Mouse (Mus musculus): Measurements from ENCODE around the gene Sbf1. TPM values are rescaled to one million over a fixed set of nuclear protein-coding genes. Genes with fewer than 3 reads are reported as not detected.

Sbf1 gene
- total and polyA plus RNA-seq, 3 experiments = 22.6 to 79.1 (median 69.3) TPM

DNA sequence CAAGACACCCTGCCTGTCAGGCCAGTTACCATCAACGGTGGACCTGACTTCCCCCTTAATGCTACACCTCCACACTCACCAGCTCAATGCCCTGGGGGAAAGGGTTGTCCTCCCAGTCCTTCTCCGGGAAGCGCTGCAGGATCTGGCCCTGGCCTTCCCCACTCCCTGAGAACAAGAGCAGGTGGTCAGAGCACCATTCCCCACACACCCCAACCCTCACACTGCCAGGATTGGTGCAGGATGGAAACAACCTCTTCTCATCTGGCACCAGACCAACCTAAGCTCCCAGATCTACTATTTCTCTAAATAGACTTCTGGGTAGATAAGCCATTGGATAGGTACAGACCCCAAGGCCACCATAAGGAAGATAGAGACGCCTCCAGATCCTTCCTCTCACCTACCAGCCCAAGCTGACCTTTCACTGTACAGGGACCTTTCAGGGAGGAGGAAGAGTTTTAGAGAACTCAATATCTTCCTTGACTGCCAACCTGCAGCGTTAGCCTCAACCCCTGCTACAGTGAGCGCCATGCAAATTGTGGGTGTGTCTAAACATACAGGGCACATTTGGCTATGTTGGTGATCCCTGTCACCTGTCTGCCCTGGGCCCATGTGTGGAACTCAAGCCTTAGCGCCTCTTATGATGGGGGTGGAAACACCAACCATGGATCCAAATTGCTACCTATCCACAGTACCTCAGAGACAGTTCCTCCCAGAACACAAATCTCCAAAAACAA is 6.5 kb downstream of the Sbf1 start:
- Histone ChIP-seq H3K27ac (ENCODE audit: insufficient read depth, low read depth) (no peak overlapping the region), H3K9me3 (replicated peaks; ENCODE audit: low read length) (no peaks in the 10 kb centered on the region), H3K79me2 (replicated peaks; ENCODE audit: control insufficient read depth, extremely low read depth, insufficient read depth, poor library complexity, severe bottlenecking) (peaks cover 11% of the 10 kb centered on the region), H3K9ac (ENCODE audit: insufficient read depth, low read depth) (no peak overlapping the region), H3K36me3 (replicated peaks in 1 of 2; ENCODE audit: control insufficient read depth in 1 of 2, insufficient read depth in 1 of 2, low read length in 1 of 2) (peaks cover 35 to 56% of the 10 kb centered on the region in 2 experiments), H3K27me3 (replicated peaks) (no peaks in the 10 kb centered on the region), H3K4me2 (ENCODE audit: insufficient read depth, low read depth, poor library complexity, severe bottlenecking) (no peak overlapping the region), H3K4me1 (ENCODE audit: control insufficient read depth in 1 of 2, insufficient read depth in 2 of 2) (peaks cover 33 to 65% of the 10 kb centered on the region in 2 experiments), H3K4me3 (replicated peaks in 1 of 3; ENCODE audit: low read depth in 2 of 3, low read length in 2 of 3, poor library complexity in 1 of 3) (no peak overlapping the region)
- in situ Hi-C loops (cut with MboI; ENCODE audit: low pct_ligation_motif_present, low pct_unique_long_range_greater_than_20kb, low sequenced_read_pairs) (no loop called here), dilution Hi-C loops (cut with MboI; ENCODE audit: extremely low pct_ligation_motif_present, extremely low pct_unique_long_range_greater_than_20kb, low sequenced_read_pairs) (no loop called here)
- TF ChIP-seq UBTF (IDR thresholded peaks at IDR 0.05; ENCODE audit: low read depth, low read length) (no peak), TCF12 (IDR thresholded peaks at IDR 0.05; ENCODE audit: low read depth, low read length) (no peak), ZNF384 (IDR thresholded peaks at IDR 0.05; ENCODE audit: low read depth, low read length) (no peak), CTCF (conservative IDR thresholded peaks at IDR 0.05 in 1 of 2, IDR thresholded peaks at IDR 0.05 in 1 of 2; ENCODE audit: low read depth in 2 of 2, low read length in 2 of 2) (no peak), MAFK (IDR thresholded peaks at IDR 0.05; ENCODE audit: insufficient replicate concordance, low read length) (no peak), PAX5 (IDR thresholded peaks at IDR 0.05; ENCODE audit: low read length) (no peak)
- peak; percentile 33 for DNase-seq (ENCODE audit: extremely low read depth)

DNA sequence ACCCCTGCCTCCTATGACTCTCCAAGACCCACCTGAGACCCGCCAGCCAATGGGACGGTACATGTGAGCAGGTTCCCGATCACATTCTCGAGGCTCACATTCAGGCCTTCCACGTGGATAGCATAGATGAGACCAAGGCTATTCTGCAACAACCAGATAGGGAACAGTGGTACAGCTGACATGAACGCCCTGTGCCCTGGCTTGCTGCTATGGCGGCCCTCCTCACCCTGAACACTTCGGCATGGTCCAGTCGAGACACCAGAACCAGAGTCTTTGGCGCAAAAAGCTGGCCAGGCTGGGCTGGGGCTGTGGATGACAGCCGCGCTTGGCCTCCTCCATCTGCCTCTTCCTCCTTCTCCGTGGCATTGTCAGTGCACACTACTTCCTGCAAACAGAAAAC is 7.7 kb downstream of the Sbf1 start:
- TF ChIP-seq UBTF (IDR thresholded peaks at IDR 0.05; ENCODE audit: low read depth, low read length) = no peak
- TF ChIP-seq MYC (IDR thresholded peaks at IDR 0.05; ENCODE audit: low read depth, low read length) = no peak
- no peak for TF ChIP-seq POLR2A (IDR thresholded peaks at IDR 0.05; ENCODE audit: low read depth, low read length)
- no peak for TF ChIP-seq ETS1 (conservative IDR thresholded peaks at IDR 0.05; ENCODE audit: low read depth, low read length)
- no peak for TF ChIP-seq ZNF384 (IDR thresholded peaks at IDR 0.05; ENCODE audit: low read depth, low read length)
- no peak for TF ChIP-seq MAZ (IDR thresholded peaks at IDR 0.05; ENCODE audit: low read depth, low read length)
- TF ChIP-seq NELFE (IDR thresholded peaks at IDR 0.05; ENCODE audit: low read depth, low read length) = no peak
- no peak for TF ChIP-seq MXI1 (IDR thresholded peaks at IDR 0.05; ENCODE audit: low read depth, low read length)
- TF ChIP-seq CHD1 (IDR thresholded peaks at IDR 0.05; ENCODE audit: low read depth, low read length) = no peak
- no peak for TF ChIP-seq ZMIZ1 (IDR thresholded peaks at IDR 0.05; ENCODE audit: low read depth, low read length)
- TF ChIP-seq USF2 (conservative IDR thresholded peaks at IDR 0.05; ENCODE audit: low read depth, low read length) = no peak
- TF ChIP-seq ZKSCAN1 (IDR thresholded peaks at IDR 0.05; ENCODE audit: borderline replicate concordance, low read depth, low read length) = no peak
- no peak for TF ChIP-seq CHD2 (IDR thresholded peaks at IDR 0.05; ENCODE audit: low read length)
- TF ChIP-seq USF1 (IDR thresholded peaks at IDR 0.05; ENCODE audit: low read depth, low read length) = no peak
- TF ChIP-seq ZC3H11A (IDR thresholded peaks at IDR 0.05; ENCODE audit: low read depth, low read length) = no peak
- no peak for TF ChIP-seq SIN3A (IDR thresholded peaks at IDR 0.05; ENCODE audit: low read length)
- TF ChIP-seq EP300 (IDR thresholded peaks at IDR 0.05; ENCODE audit: low read length) = no peak
- TF ChIP-seq BHLHE40 (IDR thresholded peaks at IDR 0.05; ENCODE audit: low read depth, low read length) = no peak
- TF ChIP-seq JUND (conservative IDR thresholded peaks at IDR 0.05; ENCODE audit: low read depth, low read length) = no peak
- DNase-seq (ENCODE audit: extremely low read depth) = no peak
- dilution Hi-C loops (cut with MboI; ENCODE audit: extremely low pct_ligation_motif_present, extremely low pct_unique_long_range_greater_than_20kb, low sequenced_read_pairs) (no loop called here), in situ Hi-C loops (cut with MboI; ENCODE audit: low pct_ligation_motif_present, low pct_unique_long_range_greater_than_20kb, low sequenced_read_pairs) (no loop called here)
- no peak overlapping the region for H3K9ac ChIP-seq (ENCODE audit: insufficient read depth, low read depth)
- peaks cover 46 to 61% of the 10 kb centered on the region in 2 experiments for H3K36me3 ChIP-seq (replicated peaks in 1 of 2; ENCODE audit: control insufficient read depth in 1 of 2, insufficient read depth in 1 of 2, low read length in 1 of 2)
- H3K4me1 ChIP-seq (ENCODE audit: control insufficient read depth in 1 of 2, insufficient read depth in 2 of 2) = peaks cover 28 to 54% of the 10 kb centered on the region in 2 experiments
- H3K79me2 ChIP-seq (replicated peaks; ENCODE audit: control insufficient read depth, extremely low read depth, insufficient read depth, poor library complexity, severe bottlenecking) = peaks cover 11% of the 10 kb centered on the region; the same call in 1 of the 2 replicates
- H3K9me3 ChIP-seq (replicated peaks; ENCODE audit: low read length) = no peaks in the 10 kb centered on the region
- no peak overlapping the region for H3K4me2 ChIP-seq (ENCODE audit: insufficient read depth, low read depth, poor library complexity, severe bottlenecking)
- no peak overlapping the region for H3K27ac ChIP-seq (ENCODE audit: insufficient read depth, low read depth)
- no peak overlapping the region for H3K4me3 ChIP-seq (replicated peaks in 1 of 3; ENCODE audit: low read depth in 2 of 3, low read length in 2 of 3, poor library complexity in 1 of 3)
- no peaks in the 10 kb centered on the region for H3K27me3 ChIP-seq (replicated peaks)

All from CH12.LX (cell line).